Mouse (Mus musculus) forebrain, embryonic 13.5 days (tissue): ENCODE data around the gene Robo1. TPM values are rescaled to one million over a fixed set of nuclear protein-coding genes. Genes with fewer than 3 reads are reported as not detected.

ENCODE experiments used
- ATAC-seq: fragments of 200-750 bp; cut with Nextera tagmentation; 2 replicates; pipeline ENCODE4 v1.8.0; 2017
- H3K27ac ChIP-seq: fragments of 300-500 bp; sonication (generic); 2 replicates; pipeline ENCODE4 v1.5.1; 2015; ENCODE audit warnings: inconsistent platforms, mild to moderate bottlenecking, moderate library complexity
- H3K27me3 ChIP-seq: fragments of 300-500 bp; sonication (generic); 2 replicates; pipeline ENCODE4 v1.6.1; 2015; ENCODE audit warnings: mild to moderate bottlenecking, inconsistent platforms
- H3K36me3 ChIP-seq: fragments of 300-500 bp; sonication (generic); 2 replicates; pipeline ENCODE4 v1.6.1; 2015; ENCODE audit warnings: mild to moderate bottlenecking, inconsistent platforms; ENCODE audit not compliant: poor library complexity, severe bottlenecking
- H3K4me1 ChIP-seq: fragments of 300-500 bp; sonication (generic); 2 replicates; pipeline ENCODE4 v1.6.1; 2015; ENCODE audit warnings: inconsistent platforms
- H3K4me2 ChIP-seq: fragments of 300-500 bp; sonication (generic); 2 replicates; pipeline ENCODE4 v1.6.1; 2015; ENCODE audit warnings: inconsistent platforms, mild to moderate bottlenecking, moderate library complexity
- H3K4me3 ChIP-seq: fragments of 300-500 bp; sonication (generic); 2 replicates; pipeline ENCODE4 v1.5.1; 2015; ENCODE audit warnings: mild to moderate bottlenecking, inconsistent platforms
- H3K9ac ChIP-seq: fragments of 300-500 bp; sonication (generic); 2 replicates; pipeline ENCODE4 v1.6.1; 2015; ENCODE audit warnings: mild to moderate bottlenecking, inconsistent platforms
- H3K9me3 ChIP-seq: fragments of 300-500 bp; sonication (generic); replicated peaks from 2 replicates; pipeline ENCODE4 v1.6.1; 2016; ENCODE audit warnings: inconsistent platforms
- whole genome bisulfite sequencing: fragments of 180-500 bp; shearing (Covaris S2); methylation state at CpG from one replicate; pipeline ENCODE4 v1.1.7; 2015; 5-methylcytosine and 5-hydroxymethylcytosine counted together
- polyA plus RNA-seq: library from polyadenylated mRNA; unstranded; fragments of >200 nt; fragmentation: Nextera tagmentation; extraction: Ambion mirVana; gene quantifications from 2 replicates; pipeline ENCODE4 v1.2.1, GENCODE M21; 2015

Gene Robo1
- polyA plus RNA-seq, 1 experiment from 2014 or later: 36.9 TPM

- 94% methylated on average over 1 of the region's 1 CpGs for WGBS
- H3K9ac ChIP-seq: no peak overlapping the region
- H3K36me3 ChIP-seq: no peaks in the 10 kb centered on the region
- H3K27ac ChIP-seq: no peak overlapping the region
- no peaks in the 10 kb centered on the region for H3K27me3 ChIP-seq
- no peak overlapping the region for H3K4me2 ChIP-seq
- H3K9me3 ChIP-seq: no peaks in the 10 kb centered on the region
- peaks cover 15% of the 10 kb centered on the region for H3K4me1 ChIP-seq
- ATAC-seq: no peak
- H3K4me3 ChIP-seq: no peak overlapping the region
These were observed 267.1 kb downstream of the Robo1 start for GRCm38 (mm10) chr16:72575171-72575570.

- no peak overlapping the region for H3K9ac ChIP-seq
- ATAC-seq: no peak
- H3K36me3 ChIP-seq: no peaks in the 10 kb centered on the region
- no peaks in the 10 kb centered on the region for H3K9me3 ChIP-seq
- no peak overlapping the region for H3K4me2 ChIP-seq
- no peaks in the 10 kb centered on the region for H3K27me3 ChIP-seq
- peaks cover 15% of the 10 kb centered on the region for H3K4me1 ChIP-seq
- no peak overlapping the region for H3K4me3 ChIP-seq
- 19% methylated on average over 7 of the region's 7 CpGs for WGBS
- no peak overlapping the region for H3K27ac ChIP-seq
These were observed 268.9 kb downstream of the Robo1 start for GRCm38 (mm10) chr16:72576956-72577355.

- no peaks in the 10 kb centered on the region for H3K27me3 ChIP-seq
- H3K4me1 ChIP-seq: peaks cover 15% of the 10 kb centered on the region; the same call in 1 of the 2 replicates
- no peak overlapping the region for H3K4me2 ChIP-seq
- H3K4me3 ChIP-seq: no peak overlapping the region
- H3K9ac ChIP-seq: no peak overlapping the region
- peak overlapping the region; percentile 57 for H3K27ac ChIP-seq
- WGBS: 52% methylated on average over 11 of the region's 11 CpGs
- H3K36me3 ChIP-seq: no peaks in the 10 kb centered on the region
- ATAC-seq: peak; percentile 52; the same call in 1 of the 2 replicates
- H3K9me3 ChIP-seq: no peaks in the 10 kb centered on the region
These were observed 276.5 kb downstream of the Robo1 start for GRCm38 (mm10) chr16:72584454-72585159.

GRCm38 (mm10) chr16:72585160-72585813 lies 277.2 kb downstream of the Robo1 start:
- Histone ChIP-seq H3K9me3 (no peaks in the 10 kb centered on the region), H3K36me3 (no peaks in the 10 kb centered on the region), H3K4me2 (no peak overlapping the region), H3K27ac (0 out of 2 replicates have a peak overlapping the region, but pooled peaks have one; percentile 57), H3K4me1 (peaks cover 15% of the 10 kb centered on the region; the same call in 1 of the 2 replicates), H3K4me3 (no peak overlapping the region), H3K9ac (no peak overlapping the region), H3K27me3 (no peaks in the 10 kb centered on the region)
- 38% methylated on average over 3 of the region's 3 CpGs for WGBS
- ATAC-seq: peak; percentile 90

- Histone ChIP-seq H3K36me3 (no peaks in the 10 kb centered on the region), H3K4me2 (no peak overlapping the region), H3K9me3 (no peaks in the 10 kb centered on the region), H3K4me1 (peaks cover 15% of the 10 kb centered on the region; the same call in 1 of the 2 replicates), H3K27me3 (no peaks in the 10 kb centered on the region), H3K27ac (no peak overlapping the region), H3K4me3 (no peak overlapping the region), H3K9ac (no peak overlapping the region)
- WGBS: 78% methylated on average over 3 of the region's 3 CpGs
- ATAC-seq: no peak
These were observed 279.4 kb downstream of the Robo1 start for GRCm38 (mm10) chr16:72587376-72588072.

GRCm38 (mm10) chr16:72603487-72604206 lies 295.5 kb downstream of the Robo1 start:
- no peaks in the 10 kb centered on the region for H3K4me1 ChIP-seq
- 58% methylated on average over 4 of the region's 4 CpGs for WGBS
- H3K9ac ChIP-seq: no peak overlapping the region
- H3K4me3 ChIP-seq: no peak overlapping the region
- no peaks in the 10 kb centered on the region for H3K9me3 ChIP-seq
- H3K27me3 ChIP-seq: peaks cover 7% of the 10 kb centered on the region; the same call in 1 of the 2 replicates
- H3K4me2 ChIP-seq: no peak overlapping the region
- no peaks in the 10 kb centered on the region for H3K36me3 ChIP-seq
- ATAC-seq: no peak
- no peak overlapping the region for H3K27ac ChIP-seq

- H3K36me3 ChIP-seq: no peaks in the 10 kb centered on the region
- ATAC-seq: peak; percentile 59; the same call in 1 of the 2 replicates
These were observed 297.0 kb downstream of the Robo1 start for GRCm38 (mm10) chr16:72605066-72605465.

GRCm38 (mm10) chr16:72610661-72611112 lies 302.6 kb downstream of the Robo1 start:
- peaks cover 10% of the 10 kb centered on the region; the same call in 1 of the 2 replicates for H3K4me1 ChIP-seq
- peak; percentile 75 for ATAC-seq
- no peak overlapping the region for H3K9ac ChIP-seq
- no peaks in the 10 kb centered on the region for H3K36me3 ChIP-seq
- H3K27me3 ChIP-seq: peaks cover 17% of the 10 kb centered on the region; the same call in 1 of the 2 replicates
- WGBS: 3% methylated on average over 4 of the region's 4 CpGs
- H3K9me3 ChIP-seq: no peaks in the 10 kb centered on the region
- no peak overlapping the region for H3K4me2 ChIP-seq
- H3K4me3 ChIP-seq: no peak overlapping the region
- H3K27ac ChIP-seq: no peak overlapping the region

More at GRCm38 (mm10) chr16:72605066-72605465, 297.0 kb downstream of the Robo1 start:
- Histone ChIP-seq H3K27me3 (peaks cover 7% of the 10 kb centered on the region; the same call in 1 of the 2 replicates), H3K4me2 (no peak overlapping the region), H3K4me3 (no peak overlapping the region), H3K9me3 (no peaks in the 10 kb centered on the region), H3K9ac (no peak overlapping the region), H3K4me1 (no peaks in the 10 kb centered on the region), H3K27ac (no peak overlapping the region)
- WGBS: 24% methylated on average over 6 of the region's 6 CpGs

GRCm38 (mm10) chr16:72614898-72615297 lies 306.8 kb downstream of the Robo1 start:
- Histone ChIP-seq H3K36me3 (no peaks in the 10 kb centered on the region), H3K27me3 (peaks cover 14% of the 10 kb centered on the region), H3K27ac (no peak overlapping the region), H3K9ac (no peak overlapping the region), H3K4me3 (no peak overlapping the region), H3K4me1 (peaks cover 10% of the 10 kb centered on the region; the same call in 1 of the 2 replicates), H3K4me2 (no peak overlapping the region), H3K9me3 (no peaks in the 10 kb centered on the region)
- ATAC-seq: no peak
- 2% methylated on average over 1 of the region's 1 CpGs for WGBS

- Histone ChIP-seq H3K27ac (no peak overlapping the region), H3K27me3 (peaks cover 14% of the 10 kb centered on the region), H3K36me3 (no peaks in the 10 kb centered on the region), H3K9me3 (no peaks in the 10 kb centered on the region), H3K4me1 (peaks cover 10% of the 10 kb centered on the region; the same call in 1 of the 2 replicates), H3K4me2 (no peak overlapping the region), H3K4me3 (no peak overlapping the region), H3K9ac (no peak overlapping the region)
- WGBS: 64% methylated on average over 2 of the region's 2 CpGs
- ATAC-seq: no peak
These were observed 307.3 kb downstream of the Robo1 start for GRCm38 (mm10) chr16:72615360-72615759.

- peak; percentile 57 for ATAC-seq
- no peak overlapping the region for H3K4me3 ChIP-seq
- 56% methylated on average over 4 of the region's 4 CpGs for WGBS
- H3K4me2 ChIP-seq: peak overlapping the region; percentile 39; the same call in 1 of the 2 replicates
- H3K9me3 ChIP-seq: no peaks in the 10 kb centered on the region
- H3K9ac ChIP-seq: no peak overlapping the region
- H3K36me3 ChIP-seq: no peaks in the 10 kb centered on the region
- H3K27me3 ChIP-seq: no peaks in the 10 kb centered on the region
- H3K27ac ChIP-seq: peak overlapping the region; percentile 40; the same call in 1 of the 2 replicates
- H3K4me1 ChIP-seq: peaks cover 14% of the 10 kb centered on the region
These were observed 314.3 kb downstream of the Robo1 start for GRCm38 (mm10) chr16:72622371-72622770.
